Comparison of ENCODE assay signal across 16 mouse cellular contexts in the genomic region with DNA sequence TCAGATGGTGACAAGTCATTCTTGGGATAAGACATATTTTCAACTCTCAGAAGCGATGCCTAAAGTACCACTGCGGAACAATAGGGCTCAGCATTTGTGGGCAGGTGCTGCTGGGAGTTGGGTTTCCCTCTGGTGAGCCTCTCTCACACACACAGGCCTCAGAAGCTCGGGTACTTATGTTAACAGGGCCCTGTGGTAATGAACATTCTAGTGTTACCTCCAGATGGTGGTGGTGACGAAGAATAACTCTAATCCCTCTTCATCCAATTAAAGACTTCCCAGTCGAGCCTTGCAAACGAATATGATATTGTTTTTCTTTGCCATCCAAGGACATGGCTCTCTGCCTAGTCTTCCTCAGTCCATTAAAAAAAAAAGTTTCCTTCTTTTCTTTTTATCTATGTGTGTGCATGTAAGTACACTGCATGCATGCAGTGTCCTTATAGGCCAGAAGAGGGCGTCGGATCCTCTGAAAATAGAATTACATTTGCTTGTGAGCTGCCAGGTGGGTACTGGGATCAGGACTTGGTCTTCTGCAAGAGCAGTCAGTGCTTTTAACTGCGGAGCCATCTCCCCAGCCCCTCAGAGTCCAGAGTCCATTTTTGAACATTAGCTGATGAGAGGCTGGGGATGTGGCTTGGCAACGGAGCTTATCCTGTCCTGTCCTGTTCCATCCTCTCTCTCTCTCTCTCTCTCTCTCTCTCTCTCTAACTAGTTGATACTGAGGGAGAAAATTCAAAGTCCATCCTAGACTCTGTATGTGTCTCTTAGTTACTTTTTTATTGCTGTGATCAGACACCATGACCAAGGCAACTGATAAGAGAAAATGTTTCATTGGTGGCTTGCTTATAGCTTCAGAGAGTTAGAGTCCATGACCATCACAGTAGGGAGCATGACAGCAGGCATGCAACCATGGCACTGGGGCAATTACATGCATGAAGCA.
DNase-seq lines count a peak whose midpoint lies in the region; ATAC-seq and TF ChIP-seq lines count a peak whose summit lies in the region.
"Had no signal": no experiment of that assay in that cellular context is flagged by ENCODE, and none has a peak within 500 bp of the region (broad histone marks: within the 10 kb centered on the region; RNA-seq: fewer than 3 reads in every experiment).

No protein-coding gene starts in this region.

- no peak overlapping the region for H3K4me2 ChIP-seq in intestine, postnatal 0 days (replicated peaks; ENCODE audit: low read depth)
- H3K4me2 ChIP-seq: limb, embryonic 12.5 days; lung, embryonic 14.5 days; midbrain, embryonic 15.5 days had no signal

- no peak overlapping the region for H3K4me3 ChIP-seq in layer of hippocampus, adult 2 months
- no peak overlapping the region for H3K4me3 ChIP-seq in E14TG2a.4 (replicated peaks; ENCODE audit: low read length)
- H3K4me3 ChIP-seq in intestine, postnatal 0 days (ENCODE audit: low read depth, low read length), result no peak overlapping the region
- H3K4me3 ChIP-seq: limb, embryonic 12.5 days; midbrain, embryonic 15.5 days had no signal

- peak; percentile 41 for TF ChIP-seq CTCF in layer of hippocampus, adult 2 months (conservative IDR thresholded peaks at IDR 0.05)
- TF ChIP-seq CTCF in E14TG2a.4 (conservative IDR thresholded peaks at IDR 0.05; ENCODE audit: low read length), result peak; percentile 69
- peak; percentile 48 for TF ChIP-seq CTCF in intestine, postnatal 0 days (IDR thresholded peaks at IDR 0.05; ENCODE audit: low read depth)

- H3K9ac ChIP-seq in intestine, postnatal 0 days (ENCODE audit: low read depth, low read length), result no peak overlapping the region
- H3K9ac ChIP-seq: limb, embryonic 12.5 days; lung, embryonic 14.5 days; midbrain, embryonic 15.5 days had no signal

- peak; percentile 79 for ATAC-seq in intestine, postnatal 0 days
- ATAC-seq: forebrain, embryonic 14.5 days; midbrain, embryonic 15.5 days had no signal

- WGBS in intestine, postnatal 0 days, result 66% methylated on average over 10 of the region's 10 CpGs

- no peaks in the 10 kb centered on the region for H3K36me3 ChIP-seq in E14TG2a.4 (ENCODE audit: insufficient read depth, low read length)
- no peaks in the 10 kb centered on the region for H3K36me3 ChIP-seq in intestine, postnatal 0 days (ENCODE audit: control insufficient read depth, insufficient read depth)
- H3K36me3 ChIP-seq: limb, embryonic 12.5 days; midbrain, embryonic 15.5 days had no signal

- DNase-seq in cerebellum, postnatal 10 days, result peak; percentile 10 to 20
- no peak for DNase-seq in cerebellum, postnatal 36 days
- no peak for DNase-seq in layer of hippocampus, adult 2 months (ENCODE audit: low spot score in 2 of 2)
- no peak for DNase-seq in layer of hippocampus, postnatal 25 days (ENCODE audit: extremely low spot score in 1 of 2, low spot score in 1 of 2)
- DNase-seq in embryo, embryonic 10.5 days (ENCODE audit: low spot score), result no peak
- no peak for DNase-seq in gastrocnemius, postnatal 10 days
- DNase-seq: adrenal gland, postnatal 10 days; cerebellum, adult 2 months; gastrocnemius, postnatal 14 days; heart, postnatal 36 days; lung, embryonic 14.5 days had no signal

- H3K27ac ChIP-seq in layer of hippocampus, adult 2 months, result no peak overlapping the region
- no peak overlapping the region for H3K27ac ChIP-seq in intestine, postnatal 0 days (ENCODE audit: low read depth, low read length)
- H3K27ac ChIP-seq: limb, embryonic 12.5 days; midbrain, embryonic 15.5 days had no signal

- peaks cover 43% of the 10 kb centered on the region for H3K4me1 ChIP-seq in E14TG2a.4 (replicated peaks; ENCODE audit: low read depth, low read length)
- no peaks in the 10 kb centered on the region for H3K4me1 ChIP-seq in intestine, postnatal 0 days (replicated peaks; ENCODE audit: control insufficient read depth, insufficient read depth, low read length)
- H3K4me1 ChIP-seq: limb, embryonic 12.5 days; midbrain, embryonic 15.5 days had no signal

- H3K9me3 ChIP-seq in E14TG2a.4 (ENCODE audit: low read length), result no peaks in the 10 kb centered on the region
- H3K9me3 ChIP-seq in intestine, postnatal 0 days (ENCODE audit: control insufficient read depth), result no peaks in the 10 kb centered on the region
- H3K9me3 ChIP-seq: limb, embryonic 12.5 days; midbrain, embryonic 15.5 days had no signal

- no peaks in the 10 kb centered on the region for H3K27me3 ChIP-seq in E14TG2a.4 (ENCODE audit: insufficient read depth, low read length)
- no peaks in the 10 kb centered on the region for H3K27me3 ChIP-seq in intestine, postnatal 0 days (replicated peaks; ENCODE audit: control insufficient read depth, insufficient read depth, low read length)
- H3K27me3 ChIP-seq: midbrain, embryonic 15.5 days had no signal

Comparison
In these comparisons a context has a peak if more than half of its experiments do, and no peak if none do; other contexts are left out.
1. DNase-seq: peak in cerebellum, postnatal 10 days (2 of 2); none in cerebellum, postnatal 36 days (0 of 2), layer of hippocampus, adult 2 months (0 of 2), layer of hippocampus, postnatal 25 days (0 of 2), embryo, embryonic 10.5 days (single experiment) and gastrocnemius, postnatal 10 days (single experiment).
2. Peak in every context shown above with its lines, with median percentiles within 50 percentile points of each other: CTCF ChIP-seq.